Mouse (Mus musculus): ENCODE data around the gene Cox6b1.

DNA sequence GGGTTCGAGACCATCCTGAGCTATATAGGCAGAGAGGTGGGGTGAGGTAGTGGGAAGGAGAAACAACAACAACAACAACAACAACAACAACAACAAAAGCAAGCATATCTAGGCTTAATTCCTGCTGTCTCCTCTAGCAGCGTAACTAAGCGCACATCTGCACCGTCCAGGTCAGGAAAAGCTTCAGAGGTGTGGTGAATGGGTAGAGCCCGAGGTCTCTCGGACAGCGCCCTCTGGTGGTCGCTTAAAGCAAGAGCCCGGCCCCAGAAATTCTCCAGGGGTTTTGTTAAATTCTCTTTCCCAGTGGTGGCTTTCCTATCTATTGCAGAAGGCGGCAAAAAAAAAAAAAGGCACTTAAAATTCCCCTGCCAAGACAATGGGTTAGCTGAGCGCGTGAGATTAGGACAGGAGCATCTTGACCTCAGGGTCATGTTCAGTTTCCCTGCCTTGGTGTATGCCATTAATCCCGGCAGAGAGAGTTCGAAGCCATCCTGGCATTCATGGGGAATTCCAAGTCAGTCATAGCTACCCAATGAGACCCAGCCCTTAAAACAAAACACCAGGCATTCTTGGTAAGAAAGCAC is 12.3 kb downstream of the Cox6b1 start:
- TF ChIP-seq MYOG (IDR thresholded peaks at IDR 0.05; ENCODE audit: control insufficient read depth in 1 of 3, insufficient read depth in 1 of 3, insufficient read length in 2 of 3, low read depth in 2 of 3) (no peak), MAX (IDR thresholded peaks at IDR 0.05; ENCODE audit: low read depth) (no peak), USF1 (IDR thresholded peaks at IDR 0.05; ENCODE audit: low read depth) (no peak), E2F4 (IDR thresholded peaks at IDR 0.05; ENCODE audit: insufficient read depth) (no peak), POLR2A (IDR thresholded peaks at IDR 0.05; ENCODE audit: insufficient read length, low read depth) (no peak), MYOD1 (IDR thresholded peaks at IDR 0.05; ENCODE audit: control insufficient read depth in 1 of 3, insufficient read length in 2 of 3, low read depth in 2 of 3) (no peak), TCF12 (IDR thresholded peaks at IDR 0.05; ENCODE audit: insufficient read depth, poor library complexity, severe bottlenecking) (no peak)
